Mouse (Mus musculus): Measurements from ENCODE around the gene Elavl4. TPM values are rescaled to one million over a fixed set of nuclear protein-coding genes. Genes with fewer than 3 reads are reported as not detected.
A peak's percentile ranks its signal among the peaks of the same experiment; 100 is the strongest.

Elavl4 gene
- polyA plus RNA-seq, 1 experiment from 2014 or later = 308 TPM

DNA sequence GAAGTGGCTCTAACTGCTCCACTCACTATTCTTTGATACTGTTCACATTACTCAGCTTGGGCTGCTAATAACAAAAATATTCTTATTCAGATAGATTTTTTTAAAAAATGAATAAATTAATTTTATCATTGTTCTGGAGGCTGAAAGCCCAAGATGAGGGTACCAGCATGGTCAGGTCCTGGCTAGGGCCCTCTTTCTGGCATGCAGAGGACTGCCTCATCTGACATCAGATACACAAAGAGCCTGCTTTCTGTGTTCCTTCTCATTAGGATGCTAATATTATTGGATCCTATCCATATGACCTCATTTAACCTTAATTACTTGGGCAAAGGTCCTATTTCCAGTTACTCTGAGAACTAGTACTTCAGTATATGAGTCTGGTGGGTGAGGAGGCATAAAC is 108.8 kb downstream of the Elavl4 start:
- no peak overlapping the region for H3K9ac ChIP-seq (ENCODE audit: low read length)
- no peaks in the 10 kb centered on the region for H3K9me3 ChIP-seq (replicated peaks; ENCODE audit: control insufficient read depth, low read length)
- no peaks in the 10 kb centered on the region for H3K4me1 ChIP-seq (ENCODE audit: control insufficient read depth, insufficient read depth, low read length)
- ATAC-seq (0 out of 2 replicates have a peak, but pooled peaks have one; percentile 23), DNase-seq (ENCODE audit: low spot score) (peak; percentile 42)
- no peak overlapping the region for H3K27ac ChIP-seq (ENCODE audit: low read depth, low read length)
- H3K27me3 ChIP-seq (replicated peaks; ENCODE audit: control insufficient read depth, insufficient read depth, low read length) = no peaks in the 10 kb centered on the region
- no peak overlapping the region for H3K4me3 ChIP-seq (ENCODE audit: low read depth, low read length)
- H3K36me3 ChIP-seq (ENCODE audit: control insufficient read depth, insufficient read depth, low read length) = peaks cover 69% of the 10 kb centered on the region
- no peak overlapping the region for H3K4me2 ChIP-seq (ENCODE audit: low read length)

DNA sequence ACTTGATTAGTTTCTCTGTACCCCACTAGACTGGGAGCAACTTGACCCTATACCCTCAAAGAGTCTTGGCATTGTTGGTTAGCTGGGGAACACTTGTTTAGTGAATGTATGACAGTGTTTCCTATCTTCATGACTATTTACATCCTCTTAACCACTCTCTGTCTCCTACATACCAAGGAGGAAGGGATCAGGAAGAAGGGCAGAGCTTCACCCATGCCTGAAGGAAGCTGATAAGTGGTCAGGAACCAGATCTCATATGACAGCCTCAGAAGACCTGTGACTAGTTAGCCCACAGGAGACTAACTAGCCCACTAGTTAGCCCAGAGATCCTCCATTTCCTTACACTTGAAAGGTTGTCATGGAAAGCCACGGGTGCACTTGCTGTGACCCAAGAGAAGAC is 117.2 kb downstream of the Elavl4 start:
- H3K27me3 ChIP-seq (replicated peaks; ENCODE audit: control insufficient read depth, insufficient read depth, low read length) = no peaks in the 10 kb centered on the region
- H3K4me2 ChIP-seq (ENCODE audit: low read length) = no peak overlapping the region
- H3K4me1 ChIP-seq (ENCODE audit: control insufficient read depth, insufficient read depth, low read length) = no peaks in the 10 kb centered on the region
- H3K9me3 ChIP-seq (replicated peaks; ENCODE audit: control insufficient read depth, low read length) = no peaks in the 10 kb centered on the region
- H3K27ac ChIP-seq (ENCODE audit: low read depth, low read length) = no peak overlapping the region
- DNase-seq (ENCODE audit: low spot score) = no peak
- H3K4me3 ChIP-seq (ENCODE audit: low read depth, low read length) = no peak overlapping the region
- peaks cover 53% of the 10 kb centered on the region for H3K36me3 ChIP-seq (ENCODE audit: control insufficient read depth, insufficient read depth, low read length)
- H3K9ac ChIP-seq (ENCODE audit: low read length) = no peak overlapping the region
- ATAC-seq = no peak
- WGBS = 65% methylated on average over 1 of the region's 1 CpGs

DNA sequence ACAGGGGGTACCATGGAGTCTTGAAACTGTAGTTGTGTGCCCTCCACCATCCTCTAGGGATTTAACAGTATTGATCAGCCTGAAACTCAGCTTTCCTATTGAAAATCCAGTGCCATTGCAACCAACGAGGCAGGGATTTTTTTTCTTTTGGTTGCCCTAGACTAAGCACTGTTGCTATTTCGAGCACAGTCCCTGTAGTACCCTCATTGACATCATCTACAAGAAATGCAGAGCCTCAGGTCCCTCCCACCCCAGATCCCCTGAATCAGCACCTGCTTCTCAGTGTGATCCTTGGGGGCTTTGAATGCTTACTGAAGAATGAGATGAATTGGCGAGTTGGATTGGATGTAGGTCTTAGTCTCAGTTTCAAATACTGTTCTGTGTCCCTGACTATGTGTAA is 119.4 kb downstream of the Elavl4 start:
- H3K9me3 ChIP-seq (replicated peaks; ENCODE audit: control insufficient read depth, low read length) = no peaks in the 10 kb centered on the region
- no peaks in the 10 kb centered on the region for H3K27me3 ChIP-seq (replicated peaks; ENCODE audit: control insufficient read depth, insufficient read depth, low read length)
- H3K4me3 ChIP-seq (ENCODE audit: low read depth, low read length) = no peak overlapping the region
- peaks cover 42% of the 10 kb centered on the region for H3K36me3 ChIP-seq (ENCODE audit: control insufficient read depth, insufficient read depth, low read length)
- no peak overlapping the region for H3K4me2 ChIP-seq (ENCODE audit: low read length)
- no peak overlapping the region for H3K9ac ChIP-seq (ENCODE audit: low read length)
- no peak overlapping the region for H3K27ac ChIP-seq (ENCODE audit: low read depth, low read length)
- H3K4me1 ChIP-seq (ENCODE audit: control insufficient read depth, insufficient read depth, low read length) = no peaks in the 10 kb centered on the region
- ATAC-seq (no peak), DNase-seq (ENCODE audit: low spot score) (no peak)
- WGBS = 38% methylated on average over 3 of the region's 3 CpGs

DNA sequence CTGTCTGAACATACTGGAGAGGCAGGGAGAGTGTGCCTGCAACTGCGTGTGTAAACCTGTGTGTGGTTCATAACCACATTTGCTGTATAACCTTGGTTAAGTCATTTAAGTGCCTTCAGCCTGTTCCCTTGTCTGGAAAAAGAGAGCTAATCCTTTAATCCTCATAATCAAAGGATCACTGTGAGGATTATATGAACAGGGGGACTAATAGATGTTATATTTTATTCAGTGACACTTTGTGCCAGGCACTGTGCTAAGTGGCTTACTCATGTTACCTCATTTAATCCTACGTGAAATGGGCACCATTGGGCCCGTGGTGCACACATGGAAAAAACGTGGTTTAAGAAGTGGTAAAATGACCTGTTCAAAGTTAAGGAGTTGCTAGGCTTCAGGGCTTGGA is 119.9 kb downstream of the Elavl4 start:
- no peaks in the 10 kb centered on the region for H3K9me3 ChIP-seq (replicated peaks; ENCODE audit: control insufficient read depth, low read length)
- H3K4me2 ChIP-seq (ENCODE audit: low read length) = no peak overlapping the region
- no peak overlapping the region for H3K27ac ChIP-seq (ENCODE audit: low read depth, low read length)
- peaks cover 43% of the 10 kb centered on the region for H3K36me3 ChIP-seq (ENCODE audit: control insufficient read depth, insufficient read depth, low read length)
- WGBS = 51% methylated on average over 4 of the region's 4 CpGs
- no peaks in the 10 kb centered on the region for H3K4me1 ChIP-seq (ENCODE audit: control insufficient read depth, insufficient read depth, low read length)
- H3K4me3 ChIP-seq (ENCODE audit: low read depth, low read length) = no peak overlapping the region
- ATAC-seq = no peak
- DNase-seq (ENCODE audit: low spot score) = no peak
- H3K9ac ChIP-seq (ENCODE audit: low read length) = no peak overlapping the region
- H3K27me3 ChIP-seq (replicated peaks; ENCODE audit: control insufficient read depth, insufficient read depth, low read length) = no peaks in the 10 kb centered on the region

- Histone ChIP-seq H3K27me3 (replicated peaks; ENCODE audit: control insufficient read depth, insufficient read depth, low read length) (no peaks in the 10 kb centered on the region), H3K4me1 (ENCODE audit: control insufficient read depth, insufficient read depth, low read length) (no peaks in the 10 kb centered on the region), H3K4me2 (ENCODE audit: low read length) (no peak overlapping the region), H3K9me3 (replicated peaks; ENCODE audit: control insufficient read depth, low read length) (no peaks in the 10 kb centered on the region), H3K4me3 (ENCODE audit: low read depth, low read length) (no peak overlapping the region), H3K27ac (ENCODE audit: low read depth, low read length) (no peak overlapping the region), H3K9ac (ENCODE audit: low read length) (no peak overlapping the region), H3K36me3 (ENCODE audit: control insufficient read depth, insufficient read depth, low read length) (peaks cover 43% of the 10 kb centered on the region)
- DNase-seq (ENCODE audit: low spot score) = no peak
- ATAC-seq = no peak
- 98% methylated on average over 1 of the region's 1 CpGs for WGBS
Measured at GRCm38 (mm10) chr4:110229652-110230051, 122.1 kb downstream of the Elavl4 start.

DNA sequence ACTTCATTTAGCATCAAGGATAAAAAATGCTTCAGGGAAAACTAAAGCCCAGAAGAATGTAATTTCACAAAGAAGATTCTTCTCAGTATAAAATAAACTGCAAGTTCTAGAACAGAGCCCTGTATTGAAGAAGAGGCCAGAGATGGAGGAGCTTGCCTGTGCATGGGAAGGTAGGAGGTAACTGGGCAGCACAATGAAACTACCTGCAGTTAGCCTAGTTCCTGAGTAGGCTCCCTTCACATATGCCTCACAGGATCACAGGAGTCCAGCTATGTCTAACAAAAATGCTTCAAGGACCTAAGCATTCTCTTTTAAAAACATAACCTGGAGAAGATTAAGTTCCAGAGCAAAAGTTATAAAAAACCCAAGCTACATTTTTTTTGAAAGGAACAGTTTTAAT is 122.5 kb downstream of the Elavl4 start:
- no peak overlapping the region for H3K4me2 ChIP-seq (ENCODE audit: low read length)
- H3K4me1 ChIP-seq (ENCODE audit: control insufficient read depth, insufficient read depth, low read length) = no peaks in the 10 kb centered on the region
- ATAC-seq = no peak
- H3K27me3 ChIP-seq (replicated peaks; ENCODE audit: control insufficient read depth, insufficient read depth, low read length) = no peaks in the 10 kb centered on the region
- no peak for DNase-seq (ENCODE audit: low spot score)
- no peak overlapping the region for H3K4me3 ChIP-seq (ENCODE audit: low read depth, low read length)
- peaks cover 44% of the 10 kb centered on the region for H3K36me3 ChIP-seq (ENCODE audit: control insufficient read depth, insufficient read depth, low read length)
- no peaks in the 10 kb centered on the region for H3K9me3 ChIP-seq (replicated peaks; ENCODE audit: control insufficient read depth, low read length)
- no peak overlapping the region for H3K27ac ChIP-seq (ENCODE audit: low read depth, low read length)
- H3K9ac ChIP-seq (ENCODE audit: low read length) = no peak overlapping the region

DNA sequence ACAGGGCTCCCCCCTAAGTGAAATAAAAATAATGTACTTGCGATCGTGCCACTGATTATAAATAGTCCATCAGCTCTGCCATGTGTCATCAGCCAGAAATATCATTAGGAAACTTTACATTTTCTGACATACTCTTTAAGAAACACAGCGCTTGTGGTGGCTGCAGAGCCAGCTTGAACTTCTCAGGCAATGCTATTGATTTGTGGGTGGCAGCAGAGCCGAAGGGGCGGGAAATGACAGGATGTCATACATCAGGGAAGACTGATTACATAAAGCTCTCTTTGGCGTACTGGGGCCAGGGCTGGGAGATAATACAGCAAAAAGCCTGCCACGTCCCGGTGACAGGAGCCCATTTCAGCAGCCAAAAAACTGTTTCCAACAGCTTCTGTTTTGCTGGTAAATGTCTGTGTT is 124.1 kb downstream of the Elavl4 start:
- H3K27me3 ChIP-seq (replicated peaks; ENCODE audit: control insufficient read depth, insufficient read depth, low read length) = no peaks in the 10 kb centered on the region
- no peak for ATAC-seq
- H3K9me3 ChIP-seq (replicated peaks; ENCODE audit: control insufficient read depth, low read length) = no peaks in the 10 kb centered on the region
- H3K4me2 ChIP-seq (ENCODE audit: low read length) = no peak overlapping the region
- peaks cover 48% of the 10 kb centered on the region for H3K36me3 ChIP-seq (ENCODE audit: control insufficient read depth, insufficient read depth, low read length)
- no peak overlapping the region for H3K9ac ChIP-seq (ENCODE audit: low read length)
- DNase-seq (ENCODE audit: low spot score) = no peak
- WGBS = 79% methylated on average over 8 of the region's 8 CpGs
- H3K4me3 ChIP-seq (ENCODE audit: low read depth, low read length) = no peak overlapping the region
- H3K4me1 ChIP-seq (ENCODE audit: control insufficient read depth, insufficient read depth, low read length) = no peaks in the 10 kb centered on the region
- no peak overlapping the region; the same call in 1 of the 2 replicates for H3K27ac ChIP-seq (ENCODE audit: low read depth, low read length)

DNA sequence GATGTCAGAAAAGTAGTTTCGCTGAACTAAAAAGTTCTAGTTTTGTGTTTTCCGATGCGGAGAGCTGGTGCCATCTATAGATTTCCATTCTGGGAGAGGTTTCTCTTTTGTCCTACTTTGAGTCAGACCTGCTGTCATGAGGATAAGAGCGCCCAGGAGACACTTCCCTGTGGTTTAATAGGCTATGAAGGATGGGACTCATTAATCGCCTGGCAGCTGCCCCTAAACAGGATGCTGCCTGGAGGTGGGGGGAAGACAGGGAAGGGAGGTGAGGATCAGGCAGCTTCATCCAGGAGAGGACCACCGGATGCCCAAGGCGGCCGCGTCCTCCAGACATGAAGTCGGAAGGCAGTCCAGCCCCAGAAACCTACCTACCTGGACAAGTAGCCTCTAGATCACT is 126.2 kb downstream of the Elavl4 start:
- Histone ChIP-seq H3K4me1 (ENCODE audit: control insufficient read depth, insufficient read depth, low read length) (no peaks in the 10 kb centered on the region), H3K4me2 (ENCODE audit: low read length) (no peak overlapping the region), H3K9me3 (replicated peaks; ENCODE audit: control insufficient read depth, low read length) (no peaks in the 10 kb centered on the region), H3K9ac (ENCODE audit: low read length) (no peak overlapping the region), H3K27me3 (replicated peaks; ENCODE audit: control insufficient read depth, insufficient read depth, low read length) (no peaks in the 10 kb centered on the region), H3K36me3 (ENCODE audit: control insufficient read depth, insufficient read depth, low read length) (peaks cover 36% of the 10 kb centered on the region), H3K27ac (ENCODE audit: low read depth, low read length) (no peak overlapping the region), H3K4me3 (ENCODE audit: low read depth, low read length) (no peak overlapping the region)
- 84% methylated on average over 10 of the region's 10 CpGs for WGBS
- ATAC-seq (no peak), DNase-seq (ENCODE audit: low spot score) (no peak)

DNA sequence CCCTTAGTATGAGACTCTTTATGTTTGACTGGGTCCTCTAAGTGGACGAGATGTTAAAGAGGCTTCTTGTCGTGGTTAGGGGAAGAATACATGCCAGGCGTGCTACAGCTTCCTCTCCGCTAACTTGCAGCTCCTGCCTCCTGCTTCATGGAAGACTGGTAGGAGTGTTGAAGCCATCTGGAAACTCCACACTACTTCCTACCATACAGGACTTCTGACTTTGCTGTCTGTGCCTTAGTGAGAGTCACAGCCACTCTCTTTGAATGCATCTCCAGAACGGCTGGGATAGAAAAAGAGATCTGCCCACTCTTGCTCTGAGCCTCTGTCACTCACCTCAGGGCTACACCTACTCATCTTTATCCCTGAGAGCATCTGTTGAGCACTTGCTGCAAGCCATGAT is 132.9 kb downstream of the Elavl4 start:
- Histone ChIP-seq H3K9me3 (replicated peaks; ENCODE audit: control insufficient read depth, low read length) (no peaks in the 10 kb centered on the region), H3K4me1 (ENCODE audit: control insufficient read depth, insufficient read depth, low read length) (no peaks in the 10 kb centered on the region), H3K4me3 (ENCODE audit: low read depth, low read length) (no peak overlapping the region), H3K9ac (ENCODE audit: low read length) (no peak overlapping the region), H3K27ac (ENCODE audit: low read depth, low read length) (no peak overlapping the region), H3K36me3 (ENCODE audit: control insufficient read depth, insufficient read depth, low read length) (peaks cover 31% of the 10 kb centered on the region), H3K27me3 (replicated peaks; ENCODE audit: control insufficient read depth, insufficient read depth, low read length) (no peaks in the 10 kb centered on the region), H3K4me2 (ENCODE audit: low read length) (no peak overlapping the region)
- no peak for DNase-seq (ENCODE audit: low spot score)
- WGBS = 91% methylated on average over 5 of the region's 5 CpGs
- no peak for ATAC-seq

Measured in forebrain, embryonic 14.5 days (tissue).